Mouse (Mus musculus): ENCODE data around the gene Nub1. TPM values are rescaled to one million over a fixed set of nuclear protein-coding genes. Genes with fewer than 3 reads are reported as not detected.
A peak's percentile ranks its signal among the peaks of the same experiment; 100 is the strongest.
"Not testable (repeated sequence)": the region's sequence is repeated elsewhere in the genome, so short reads cannot be mapped to it uniquely, and the experiment has no call there.

Nub1 gene
- total RNA-seq (2021), result 10 to 100 TPM; 59.7 to 61.7 TPM
- long read RNA-seq, experiment 1, transcript Nub1-201 (15 exons, 3,269 nt), result major isoform, 32 of 71 reads
- long read RNA-seq, experiment 1, transcript Nub1-202 (15 exons, 3,546 nt), result minor isoform, 18 of 71 reads
- long read RNA-seq, experiment 1, partial matches to known transcripts, result 14 of 71 reads
- long read RNA-seq, experiment 1, other reads (novel, unspliced or antisense), result 6 of 71 reads
- long read RNA-seq, experiment 2, transcript Nub1-202 (15 exons, 3,546 nt), result major isoform, 29 of 99 reads
- long read RNA-seq, experiment 2, transcript Nub1-201 (15 exons, 3,269 nt), result major isoform, 29 of 99 reads
- long read RNA-seq, experiment 2, partial matches to known transcripts, result 30 of 99 reads
- long read RNA-seq, experiment 2, other reads (novel, unspliced or antisense), result 11 of 99 reads

- DNase-seq (ENCODE audit: low spot score in 2 of 2), result peak; percentile 97 to 99
Observed at GRCm38 (mm10) chr5:24685366-24686093, at the start of gene Nub1. TSS of gene Nub1 (plus strand) at chr5:24685532.

- no peak for DNase-seq (ENCODE audit: low spot score in 2 of 2)
Observed at GRCm38 (mm10) chr5:24636987-24637386, 48.3 kb upstream of the Nub1 start.

- no peak for DNase-seq (ENCODE audit: low spot score in 2 of 2)
Observed at GRCm38 (mm10) chr5:24638131-24638530, 47.2 kb upstream of the Nub1 start.

GRCm38 (mm10) chr5:24639081-24639480 lies 46.3 kb upstream of the Nub1 start:
- no peak for DNase-seq (ENCODE audit: low spot score in 2 of 2)

GRCm38 (mm10) chr5:24645454-24645853 lies 39.9 kb upstream of the Nub1 start:
- DNase-seq (ENCODE audit: low spot score in 2 of 2), result no peak

GRCm38 (mm10) chr5:24649231-24649630 lies 36.1 kb upstream of the Nub1 start:
- DNase-seq (ENCODE audit: low spot score in 2 of 2), result no peak

GRCm38 (mm10) chr5:24649701-24650100 lies 35.6 kb upstream of the Nub1 start:
- no peak for DNase-seq (ENCODE audit: low spot score in 2 of 2)

GRCm38 (mm10) chr5:24651356-24651755 lies 34.0 kb upstream of the Nub1 start:
- no peak for DNase-seq (ENCODE audit: low spot score in 2 of 2)

- peak; percentile 68 to 77 for DNase-seq (ENCODE audit: low spot score in 2 of 2)
Observed at GRCm38 (mm10) chr5:24651768-24652752, 33.3 kb upstream of the Nub1 start.

GRCm38 (mm10) chr5:24652780-24653179 lies 32.6 kb upstream of the Nub1 start:
- DNase-seq (ENCODE audit: low spot score in 2 of 2), result no peak

GRCm38 (mm10) chr5:24654491-24654890 lies 30.8 kb upstream of the Nub1 start:
- no peak for DNase-seq (ENCODE audit: low spot score in 2 of 2)

GRCm38 (mm10) chr5:24657113-24657512 lies 28.2 kb upstream of the Nub1 start:
- DNase-seq (ENCODE audit: low spot score in 2 of 2), result no peak

- DNase-seq (ENCODE audit: low spot score in 2 of 2), result no peak
Observed at GRCm38 (mm10) chr5:24659708-24660423, 25.5 kb upstream of the Nub1 start.

- DNase-seq (ENCODE audit: low spot score in 2 of 2), result no peak
Observed at GRCm38 (mm10) chr5:24661457-24661856, 23.9 kb upstream of the Nub1 start.

- DNase-seq (ENCODE audit: low spot score in 2 of 2), result peak; percentile 26 to 68
Observed at GRCm38 (mm10) chr5:24674238-24674637, 11.1 kb upstream of the Nub1 start.

- no peak for DNase-seq (ENCODE audit: low spot score in 2 of 2)
Observed at GRCm38 (mm10) chr5:24681436-24681835, 3.9 kb upstream of the Nub1 start.

- DNase-seq (ENCODE audit: low spot score in 2 of 2), result no peak
Observed at GRCm38 (mm10) chr5:24684578-24685365, 560 bp upstream of the Nub1 start.

GRCm38 (mm10) chr5:24686176-24686575 lies 844 bp downstream of the Nub1 start:
- no peak for DNase-seq (ENCODE audit: low spot score in 2 of 2)

- not testable (repeated sequence) for DNase-seq (ENCODE audit: low spot score in 2 of 2)
Observed at GRCm38 (mm10) chr5:24686671-24687420, 1.5 kb downstream of the Nub1 start.

All from adrenal gland, postnatal 4 days (tissue).